Mouse (Mus musculus) CH12.LX (cell line): ENCODE results near the gene Ppil6. TPM values are rescaled to one million over a fixed set of nuclear protein-coding genes. Genes with fewer than 3 reads are reported as not detected.
A peak's percentile ranks its signal among the peaks of the same experiment; 100 is the strongest.

Source experiments
- DNase-seq: peaks from one replicate; pipeline ENCODE4 v3.0.0-alpha.2; 2013; ENCODE audit errors: extremely low read depth
- H3K27ac ChIP-seq: 2 replicates; pipeline ENCODE4 v1.5.1; 2012; ENCODE audit warnings: low read depth, mild to moderate bottlenecking, control low read depth, moderate library complexity; ENCODE audit not compliant: insufficient read depth
- H3K27me3 ChIP-seq: replicated peaks from 2 replicates; pipeline ENCODE3; 2012; ENCODE audit warnings: inconsistent platforms
- H3K36me3 ChIP-seq, 2 experiments: replicated peaks in 1 of 2; 2 replicates each; pipeline versions ENCODE3 to v1.6.1; 2012; ENCODE audit warnings: inconsistent platforms in 1 of 2, low read length in 1 of 2, mild to moderate bottlenecking in 1 of 2, mixed read lengths in 1 of 2, moderate library complexity in 1 of 2; ENCODE audit not compliant: control insufficient read depth in 1 of 2, insufficient read depth in 1 of 2
- H3K4me1 ChIP-seq, 2 experiments: 2 replicates each; pipeline ENCODE4 v1.6.1; 2012; ENCODE audit warnings: inconsistent platforms in 1 of 2, moderate library complexity in 1 of 2; ENCODE audit not compliant: insufficient read depth in 2 of 2, control insufficient read depth in 1 of 2
- H3K4me2 ChIP-seq: 2 replicates; pipeline ENCODE4 v1.6.1; 2012; ENCODE audit warnings: low read depth, mild to moderate bottlenecking, control low read depth; ENCODE audit not compliant: poor library complexity, insufficient read depth, severe bottlenecking
- H3K4me3 ChIP-seq, 3 experiments: fragments of 150-350 bp in 1 of 3; sonication (generic) in 1 of 3; replicated peaks in 1 of 3; 2 replicates each; pipeline versions ENCODE3 to v1.5.1; 2011 to 2012; ENCODE audit warnings: low read depth in 2 of 3, low read length in 2 of 3, mild to moderate bottlenecking in 2 of 3, moderate library complexity in 2 of 3, control low read depth in 1 of 3, improper control_type of control experiment in 1 of 3, inconsistent platforms in 1 of 3, mixed read lengths in 1 of 3; ENCODE audit not compliant: poor library complexity in 1 of 3
- H3K79me2 ChIP-seq: replicated peaks from 2 replicates; pipeline ENCODE4 v1.6.1; 2012; ENCODE audit warnings: mild to moderate bottlenecking, moderate library complexity; ENCODE audit not compliant: control insufficient read depth, poor library complexity, insufficient read depth, severe bottlenecking; ENCODE audit errors: extremely low read depth
- H3K9ac ChIP-seq: 2 replicates; pipeline ENCODE4 v1.6.1; 2012; ENCODE audit warnings: low read depth, mild to moderate bottlenecking, control low read depth, moderate library complexity; ENCODE audit not compliant: insufficient read depth
- H3K9me3 ChIP-seq: replicated peaks from 2 replicates; pipeline ENCODE3; 2012; ENCODE audit warnings: low read length, inconsistent platforms, mixed read lengths
- BHLHE40 ChIP-seq: IDR thresholded peaks from 2 replicates; pipeline ENCODE4 v1.6.1; 2011; ENCODE audit warnings: mild to moderate bottlenecking, low read depth, low read length, improper control_type of control experiment
- CHD1 ChIP-seq: IDR thresholded peaks from 2 replicates; pipeline ENCODE4 v1.6.1; 2012; ENCODE audit warnings: low read depth, low read length, improper control_type of control experiment, inconsistent platforms
- CHD2 ChIP-seq: IDR thresholded peaks from 2 replicates; pipeline ENCODE4 v1.6.1; 2011; ENCODE audit warnings: low read length, improper control_type of control experiment
- CTCF ChIP-seq, 2 experiments: IDR thresholded peaks in 1 of 2; conservative IDR thresholded peaks in 1 of 2; 2 replicates each; pipeline ENCODE4 v1.5.1; 2011 to 2012; ENCODE audit warnings: low read depth in 2 of 2, low read length in 2 of 2, improper control_type of control experiment in 1 of 2, inconsistent platforms in 1 of 2, mild to moderate bottlenecking in 1 of 2, moderate library complexity in 1 of 2
- E2F4 ChIP-seq: IDR thresholded peaks from 2 replicates; pipeline ENCODE4 v1.6.1; 2011; ENCODE audit warnings: low read depth, low read length, improper control_type of control experiment; ENCODE audit not compliant: insufficient replicate concordance
- ELF1 ChIP-seq: IDR thresholded peaks from 2 replicates; pipeline ENCODE4 v1.6.1; 2014; ENCODE audit warnings: low read depth, mild to moderate bottlenecking, inconsistent platforms, low read length, improper control_type of control experiment
- EP300 ChIP-seq: IDR thresholded peaks from 2 replicates; pipeline ENCODE4 v1.6.1; 2011; ENCODE audit warnings: low read length, improper control_type of control experiment
- IRF4 ChIP-seq: IDR thresholded peaks from 2 replicates; pipeline ENCODE4 v1.6.1; 2014; ENCODE audit warnings: low read depth, mild to moderate bottlenecking, inconsistent platforms, low read length, improper control_type of control experiment
- JUN ChIP-seq: IDR thresholded peaks from 2 replicates; pipeline ENCODE4 v1.6.1; 2011; ENCODE audit warnings: low read depth, mild to moderate bottlenecking, low read length, improper control_type of control experiment, moderate library complexity; ENCODE audit not compliant: insufficient read depth
- JUND ChIP-seq: conservative IDR thresholded peaks from 2 replicates; pipeline ENCODE4 v1.6.1; 2011; ENCODE audit warnings: low read depth, low read length, improper control_type of control experiment
- MAX ChIP-seq: IDR thresholded peaks from 2 replicates; pipeline ENCODE4 v1.6.1; 2011; ENCODE audit warnings: low read length, improper control_type of control experiment
- MAZ ChIP-seq: IDR thresholded peaks from 2 replicates; pipeline ENCODE4 v1.6.1; 2012; ENCODE audit warnings: low read depth, mild to moderate bottlenecking, inconsistent platforms, low read length, improper control_type of control experiment, moderate library complexity
- MEF2A ChIP-seq: IDR thresholded peaks from 2 replicates; pipeline ENCODE4 v1.6.1; 2014; ENCODE audit warnings: low read depth, mild to moderate bottlenecking, inconsistent platforms, low read length, improper control_type of control experiment, borderline replicate concordance
- MYC ChIP-seq: IDR thresholded peaks from 2 replicates; pipeline ENCODE4 v1.6.1; 2011; ENCODE audit warnings: low read depth, mild to moderate bottlenecking, improper control_type of control experiment, low read length
- NELFE ChIP-seq: IDR thresholded peaks from 2 replicates; pipeline ENCODE4 v1.6.1; 2011; ENCODE audit warnings: low read depth, low read length, improper control_type of control experiment
- PAX5 ChIP-seq: IDR thresholded peaks from 2 replicates; pipeline ENCODE4 v1.6.1; 2012; ENCODE audit warnings: low read length, inconsistent platforms, mixed read lengths
- POLR2A ChIP-seq: IDR thresholded peaks from 2 replicates; pipeline ENCODE4 v1.6.1; 2011; ENCODE audit warnings: low read depth, mild to moderate bottlenecking, improper control_type of control experiment, low read length
- POLR2AphosphoS2 ChIP-seq: IDR thresholded peaks from 2 replicates; pipeline ENCODE4 v1.6.1; 2011; ENCODE audit warnings: low read depth, low read length, improper control_type of control experiment
- RAD21 ChIP-seq: IDR thresholded peaks from 2 replicates; pipeline ENCODE4 v1.6.1; 2011; ENCODE audit warnings: low read depth, mild to moderate bottlenecking, low read length, improper control_type of control experiment, moderate library complexity
- RCOR1 ChIP-seq: conservative IDR thresholded peaks from 2 replicates; pipeline ENCODE4 v1.6.1; 2012; ENCODE audit warnings: low read depth, mild to moderate bottlenecking, inconsistent platforms, low read length, improper control_type of control experiment
- SIN3A ChIP-seq: IDR thresholded peaks from 2 replicates; pipeline ENCODE4 v1.6.1; 2012; ENCODE audit warnings: low read length, improper control_type of control experiment, inconsistent platforms
- SMC3 ChIP-seq: IDR thresholded peaks from 2 replicates; pipeline ENCODE4 v1.6.1; 2011; ENCODE audit warnings: low read depth, low read length, improper control_type of control experiment
- TBP ChIP-seq: conservative IDR thresholded peaks from 2 replicates; pipeline ENCODE4 v1.6.1; 2011; ENCODE audit warnings: low read depth, low read length, improper control_type of control experiment
- UBTF ChIP-seq: IDR thresholded peaks from 2 replicates; pipeline ENCODE4 v1.6.1; 2012; ENCODE audit warnings: low read depth, mild to moderate bottlenecking, inconsistent platforms, low read length, improper control_type of control experiment, moderate library complexity
- ZMIZ1 ChIP-seq: IDR thresholded peaks from 2 replicates; pipeline ENCODE4 v1.6.1; 2012; ENCODE audit warnings: low read depth, mild to moderate bottlenecking, inconsistent platforms, low read length, improper control_type of control experiment
- dilution Hi-C: fragments of 300-500 bp; cut with MboI; formaldehyde crosslinking; loops from 2 replicates; pipeline ENCODE4 v1.14.3; 2020; ENCODE audit warnings: low sequenced_read_pairs; ENCODE audit not compliant: extremely low pct_unique_long_range_greater_than_20kb, extremely low pct_ligation_motif_present
- in situ Hi-C: fragments of 300-500 bp; cut with MboI; formaldehyde crosslinking; loops from 3 replicates; pipeline ENCODE4 v1.14.3; 2019; ENCODE audit warnings: low sequenced_read_pairs, low pct_ligation_motif_present, low pct_unique_long_range_greater_than_20kb, mixed read lengths
- polyA plus RNA-seq: library from polyadenylated mRNA; unstranded; fragments of >175 nt; gene quantifications from 2 replicates; pipeline ENCODE4 v1.2.1, GENCODE M21; 2012; ENCODE audit warnings: low read depth; ENCODE audit not compliant: insufficient read length
- total RNA-seq, 2 experiments: library from RNA; depleted of rRNA; stranded (reverse); fragments of 300-350 nt in 1 of 2; fragments of >200 nt in 1 of 2; gene quantifications; 2 replicates each; pipeline ENCODE4 v1.2.3; 2012 to 2014

The Ppil6 gene
- total and polyA plus RNA-seq, 3 experiments: not detected

DNA sequence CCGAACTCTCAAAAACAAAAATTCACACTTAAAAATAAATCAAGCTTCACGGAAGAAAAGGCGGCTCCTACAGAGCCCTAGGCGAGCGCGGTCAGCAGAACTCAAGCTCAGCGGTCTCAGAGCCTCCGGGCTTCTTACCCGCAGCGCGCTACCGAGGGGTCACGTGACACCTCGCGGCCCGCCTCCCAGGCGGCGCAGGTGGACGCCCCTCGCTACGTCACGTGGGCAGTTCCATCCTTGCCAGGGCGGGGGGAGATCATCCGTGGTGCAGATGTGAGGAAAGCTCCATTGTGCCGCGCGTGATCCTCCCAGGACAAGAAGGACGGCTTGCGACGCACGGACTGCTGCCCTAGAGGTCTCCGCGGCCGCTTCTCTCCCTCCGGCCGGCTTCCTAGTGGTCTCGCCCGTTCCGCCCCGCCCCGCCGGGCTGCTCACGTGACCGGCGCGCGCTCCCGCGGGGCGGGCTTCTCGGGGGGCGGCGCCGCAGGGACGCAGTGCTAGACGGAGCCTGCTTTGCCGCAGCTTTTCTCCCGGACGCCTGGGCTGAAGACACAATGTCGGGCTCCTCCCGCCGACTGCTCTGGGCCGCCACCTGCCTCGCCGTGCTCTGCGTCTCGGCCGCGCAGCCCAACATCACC lies 28.9 kb downstream of the Ppil6 start, which contains the start of gene Cd164 (continued):
- no peak for TF ChIP-seq JUND
- TF ChIP-seq MAX: peak; percentile 92
- peak; percentile 97 for TF ChIP-seq NELFE
- TF ChIP-seq IRF4: no peak; the same call in 1 of the 2 replicates
- no peak; the same call in 1 of the 2 replicates for TF ChIP-seq MYC
- 0 out of 2 replicates have a peak, but pooled peaks have one; percentile 31 for TF ChIP-seq MEF2A
- peak; percentile 97 for TF ChIP-seq ZMIZ1
- TF ChIP-seq PAX5: no peak
- peak; percentile 67; the same call in 1 of the 2 replicates for TF ChIP-seq POLR2AphosphoS2
- TF ChIP-seq BHLHE40: peak; percentile 88

DNA sequence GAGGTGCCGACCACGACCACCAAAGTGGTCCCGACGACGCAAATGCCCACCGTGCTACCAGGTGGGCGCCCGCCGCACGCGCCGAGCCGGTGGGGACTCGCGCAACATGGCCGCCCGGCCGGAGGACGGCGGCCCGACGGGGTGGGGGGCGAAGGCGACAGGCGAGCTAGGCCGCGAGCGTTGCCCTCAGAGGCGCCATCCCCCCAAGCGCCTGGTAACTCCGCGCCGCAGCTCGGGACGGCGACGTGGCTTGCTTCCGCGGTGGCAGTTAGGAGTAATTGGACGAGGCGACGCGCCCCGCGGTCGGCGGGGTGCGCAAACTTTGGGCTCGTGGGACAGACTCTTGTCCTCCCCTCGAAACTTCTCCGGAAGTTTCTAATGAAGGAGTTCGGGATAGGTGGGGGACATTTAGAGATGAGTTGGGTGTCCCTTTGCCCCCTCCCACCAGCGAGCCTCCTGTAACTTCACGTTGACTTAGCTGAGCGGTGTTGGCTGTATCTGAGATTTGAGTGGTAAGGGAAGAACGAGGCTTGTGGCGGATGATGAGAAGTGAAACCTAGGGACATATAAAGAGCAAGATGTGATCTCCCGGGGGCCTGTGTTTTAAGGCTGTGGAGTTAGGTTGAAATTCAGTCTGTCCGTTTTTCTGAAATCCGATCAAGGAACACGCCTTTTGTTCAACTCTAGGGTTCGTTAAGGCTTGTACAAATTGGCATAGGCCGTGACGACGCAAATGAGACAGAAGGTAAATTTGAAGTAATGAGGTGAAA lies 29.6 kb downstream of the Ppil6 start:
- TF ChIP-seq CHD1 (0 out of 2 replicates have a peak, but pooled peaks have one; percentile 21), JUN (no peak), RAD21 (no peak; the same call in none of the 2 replicates), SIN3A (peak; percentile 72), CTCF (conservative IDR thresholded peaks at IDR 0.05 in 1 of 2, IDR thresholded peaks at IDR 0.05 in 1 of 2; ENCODE audit: low read depth in 2 of 2, low read length in 2 of 2) (no peak), BHLHE40 (no peak), MEF2A (no peak), ZMIZ1 (no peak), TBP (peak; percentile 44; the same call in 1 of the 2 replicates), MAZ (0 out of 2 replicates have a peak, but pooled peaks have one; percentile 7), UBTF (peak; percentile 77), RCOR1 (no peak), CHD2 (no peak), EP300 (0 out of 2 replicates have a peak, but pooled peaks have one; percentile 20), ELF1 (no peak), E2F4 (no peak), POLR2A (no peak), IRF4 (peak; percentile 63), SMC3 (no peak), MYC (peak; percentile 40), MAX (no peak)
- DNase-seq: peak; percentile 73
- peaks cover 11 to 24% of the 10 kb centered on the region in 2 experiments for H3K36me3 ChIP-seq
- peak overlapping the region; percentile 68 for H3K4me2 ChIP-seq
- H3K9me3 ChIP-seq: no peaks in the 10 kb centered on the region
- dilution Hi-C loops: no loop called here
- H3K27me3 ChIP-seq: no peaks in the 10 kb centered on the region
- peak overlapping the region; percentile 91 to 96 (median 94) for H3K4me3 ChIP-seq
- H3K4me1 ChIP-seq: peaks cover 15 to 48% of the 10 kb centered on the region in 2 experiments
- peak overlapping the region; percentile 85 for H3K9ac ChIP-seq
- H3K79me2 ChIP-seq: peaks cover 41% of the 10 kb centered on the region
- in situ Hi-C loops: loop anchor here (5.0 to 25.0 kb wide), 4 partner anchors 82 to 442 kb away; partner anchors contain the start of genes Cep57l1 and Sesn1
- peak overlapping the region; percentile 88 for H3K27ac ChIP-seq
